Mouse (Mus musculus) limb, embryonic 13.5 days (tissue): Measurements from ENCODE around the gene Dppa3. TPM values are rescaled to one million over a fixed set of nuclear protein-coding genes. Genes with fewer than 3 reads are reported as not detected.

Experiments used
- ATAC-seq: fragments of 200-750 bp; cut with Nextera tagmentation; 2 replicates; pipeline ENCODE4 v1.8.0; 2017; ENCODE audit warnings: low read depth, moderate number of reproducible peaks, moderate TSS enrichment; ENCODE audit not compliant: low FRiP score
- H3K27ac ChIP-seq: fragments of 300-500 bp; sonication (generic); 2 replicates; pipeline ENCODE4 v1.5.1; 2015; ENCODE audit warnings: inconsistent platforms, mild to moderate bottlenecking, moderate library complexity
- H3K27me3 ChIP-seq: fragments of 300-500 bp; sonication (generic); 2 replicates; pipeline ENCODE4 v1.6.1; 2015; ENCODE audit warnings: mild to moderate bottlenecking, inconsistent platforms
- H3K36me3 ChIP-seq: fragments of 300-500 bp; sonication (generic); 2 replicates; pipeline ENCODE4 v1.6.1; 2015; ENCODE audit warnings: inconsistent platforms, mild to moderate bottlenecking, moderate library complexity
- H3K4me1 ChIP-seq: fragments of 300-500 bp; sonication (generic); 2 replicates; pipeline ENCODE4 v1.6.1; 2015; ENCODE audit warnings: inconsistent platforms
- H3K4me2 ChIP-seq: fragments of 300-500 bp; sonication (generic); replicated peaks from 2 replicates; pipeline ENCODE4 v1.6.1; 2015; ENCODE audit warnings: inconsistent platforms, mild to moderate bottlenecking, moderate library complexity
- H3K4me3 ChIP-seq: fragments of 300-500 bp; sonication (generic); 2 replicates; pipeline ENCODE4 v1.5.1; 2015; ENCODE audit warnings: moderate library complexity, mild to moderate bottlenecking, inconsistent platforms
- H3K9ac ChIP-seq: fragments of 300-500 bp; sonication (generic); 2 replicates; pipeline ENCODE4 v1.6.1; 2015; ENCODE audit warnings: mild to moderate bottlenecking, inconsistent platforms
- H3K9me3 ChIP-seq: fragments of 300-500 bp; sonication (generic); 2 replicates; pipeline ENCODE4 v1.6.1; 2016; ENCODE audit warnings: inconsistent platforms
- WGBS: fragments of 180-500 bp; shearing (Covaris S2); methylation state at CpG from one replicate; pipeline ENCODE4 v1.1.7; 2015; 5-methylcytosine and 5-hydroxymethylcytosine counted together
- polyA plus RNA-seq: library from polyadenylated mRNA; unstranded; fragments of >200 nt; fragmentation: Nextera tagmentation; extraction: Ambion mirVana; gene quantifications from 2 replicates; pipeline ENCODE4 v1.2.1, GENCODE M21; 2015

Gene Dppa3
- polyA plus RNA-seq = not detected in 2 replicates

DNA sequence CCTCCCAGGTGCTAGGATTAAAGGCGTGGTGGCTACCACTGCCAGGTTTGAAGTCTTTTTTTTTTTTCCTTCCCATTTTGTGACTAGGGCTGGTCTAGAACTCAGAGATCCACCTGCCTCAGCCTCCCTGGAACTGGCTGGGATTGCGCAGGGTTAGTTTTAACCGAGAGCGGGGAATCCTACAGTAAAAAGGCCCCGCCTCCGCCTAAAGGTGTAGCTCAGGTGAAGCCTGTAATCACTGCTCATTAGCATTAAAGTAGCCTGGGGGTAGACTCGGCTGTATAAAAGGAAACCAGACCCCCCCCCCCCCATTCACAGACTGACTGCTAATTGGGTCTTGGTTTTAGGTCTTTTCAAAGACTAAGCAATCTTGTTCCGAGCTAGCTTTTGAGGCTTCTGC, at the start of gene Dppa3:
Dppa3 (plus strand) TSS at position 301 of the 400 bp plus-strand sequence.
- Histone ChIP-seq H3K4me2 (peak within 1 kb of the TSS; percentile 42; the same call in 1 of the 2 replicates), H3K27ac (no peak within 1 kb of the TSS), H3K36me3 (no peaks in the 10 kb centered on the region), H3K4me1 (no peaks in the 10 kb centered on the region), H3K9me3 (no peaks in the 10 kb centered on the region; the same call in 1 of the 2 replicates), H3K27me3 (peaks cover 19% of the 10 kb centered on the region), H3K9ac (no peak within 1 kb of the TSS), H3K4me3 (no peak within 1 kb of the TSS)
- no peak for ATAC-seq
- WGBS = 90% methylated on average over 8 of the region's 8 CpGs

- H3K9me3 ChIP-seq = no peaks in the 10 kb centered on the region
- H3K4me1 ChIP-seq = no peaks in the 10 kb centered on the region
- H3K4me2 ChIP-seq = no peak overlapping the region
- no peak overlapping the region for H3K9ac ChIP-seq
- no peak for ATAC-seq
- no peak overlapping the region for H3K27ac ChIP-seq
- H3K36me3 ChIP-seq = no peaks in the 10 kb centered on the region
- H3K27me3 ChIP-seq = no peaks in the 10 kb centered on the region
- WGBS = 89% methylated on average over 3 of the region's 3 CpGs
- no peak overlapping the region for H3K4me3 ChIP-seq
Measured at GRCm38 (mm10) chr6:122577030-122577429, 49.2 kb upstream of the Dppa3 start.

- H3K9me3 ChIP-seq = no peaks in the 10 kb centered on the region
- H3K36me3 ChIP-seq = no peaks in the 10 kb centered on the region
- no peak for ATAC-seq
- no peaks in the 10 kb centered on the region for H3K27me3 ChIP-seq
- H3K9ac ChIP-seq = no peak overlapping the region
- no peak overlapping the region for H3K27ac ChIP-seq
- H3K4me3 ChIP-seq = no peak overlapping the region
- H3K4me2 ChIP-seq = no peak overlapping the region
- no peaks in the 10 kb centered on the region for H3K4me1 ChIP-seq
- 71% methylated on average over 1 of the region's 1 CpGs for whole genome bisulfite sequencing
Measured at GRCm38 (mm10) chr6:122579086-122579485, 47.1 kb upstream of the Dppa3 start.

DNA sequence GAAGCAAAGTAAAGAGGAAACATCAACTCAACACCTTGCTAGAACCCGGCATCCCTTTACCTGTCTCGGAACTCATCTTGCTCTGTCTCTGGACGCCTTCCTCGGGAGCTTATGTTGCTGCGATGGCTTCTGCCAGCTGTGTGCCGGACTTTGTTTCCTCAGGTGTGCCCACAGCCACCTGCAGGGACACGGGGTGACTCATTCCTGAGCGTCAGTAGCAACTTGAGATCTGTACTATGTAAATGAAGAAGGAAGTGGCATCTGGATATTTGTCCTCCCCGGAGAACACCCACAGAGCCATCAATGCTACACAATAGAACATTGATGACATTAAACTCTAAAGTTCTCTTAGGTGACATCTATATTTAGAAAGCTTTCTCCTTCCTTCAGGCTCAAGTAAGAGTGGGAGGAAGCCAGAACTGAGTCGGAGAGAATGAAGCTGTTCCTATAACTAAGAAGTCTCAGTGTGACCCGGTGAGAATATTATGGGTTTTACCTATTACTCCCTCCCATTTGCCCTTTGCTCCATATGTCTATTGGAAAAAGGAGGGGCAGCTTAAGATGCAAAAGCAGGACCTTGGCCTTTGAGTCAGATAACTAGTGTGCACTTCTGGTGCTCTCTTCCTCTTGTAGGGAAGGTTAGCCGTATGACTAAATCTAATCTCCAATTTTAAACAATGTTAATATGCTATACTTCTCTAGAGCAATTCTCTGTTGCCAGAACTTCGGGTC, 35.0 kb upstream of the Dppa3 start:
- Histone ChIP-seq H3K4me2 (no peak overlapping the region), H3K4me3 (no peak overlapping the region), H3K36me3 (no peaks in the 10 kb centered on the region), H3K4me1 (no peaks in the 10 kb centered on the region), H3K27ac (no peak overlapping the region), H3K9me3 (no peaks in the 10 kb centered on the region), H3K27me3 (no peaks in the 10 kb centered on the region), H3K9ac (no peak overlapping the region)
- WGBS = 85% methylated on average over 13 of the region's 13 CpGs
- no peak for ATAC-seq

DNA sequence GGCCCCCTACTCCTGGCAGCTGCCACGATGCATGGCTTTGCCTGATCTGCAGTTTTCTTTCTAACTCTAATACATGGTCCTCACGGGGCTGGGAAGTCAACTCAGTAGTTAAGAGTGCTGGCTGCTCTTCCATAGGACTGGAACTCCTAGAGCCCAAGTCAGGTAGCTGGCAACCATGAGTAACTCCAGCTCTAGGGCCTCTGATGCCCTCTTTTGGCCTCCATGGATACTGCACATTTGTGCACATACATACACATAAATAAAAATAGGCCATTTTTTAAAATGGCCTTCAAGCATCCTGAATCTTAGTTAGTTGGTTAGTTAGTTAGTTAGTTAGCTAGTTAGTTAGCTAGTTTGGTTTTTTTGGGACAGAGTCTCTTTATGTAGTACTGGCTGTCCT, 33.3 kb upstream of the Dppa3 start:
- H3K9ac ChIP-seq = no peak overlapping the region
- H3K4me3 ChIP-seq = no peak overlapping the region
- H3K36me3 ChIP-seq = no peaks in the 10 kb centered on the region
- H3K4me1 ChIP-seq = no peaks in the 10 kb centered on the region
- H3K9me3 ChIP-seq = no peaks in the 10 kb centered on the region
- no peaks in the 10 kb centered on the region for H3K27me3 ChIP-seq
- ATAC-seq = no peak
- WGBS = 84% methylated on average over 2 of the region's 2 CpGs
- H3K4me2 ChIP-seq = no peak overlapping the region
- no peak overlapping the region for H3K27ac ChIP-seq

GRCm38 (mm10) chr6:122595637-122596036, 30.6 kb upstream of the Dppa3 start:
- 0 out of 2 replicates have a peak overlapping the region, but pooled peaks have one; percentile 31 for H3K4me2 ChIP-seq
- H3K4me1 ChIP-seq = no peaks in the 10 kb centered on the region
- no peak overlapping the region for H3K9ac ChIP-seq
- 24% methylated on average over 7 of the region's 7 CpGs for WGBS
- no peaks in the 10 kb centered on the region for H3K27me3 ChIP-seq
- no peaks in the 10 kb centered on the region for H3K9me3 ChIP-seq
- no peak for ATAC-seq
- no peak overlapping the region for H3K27ac ChIP-seq
- no peak overlapping the region for H3K4me3 ChIP-seq
- H3K36me3 ChIP-seq = no peaks in the 10 kb centered on the region

DNA sequence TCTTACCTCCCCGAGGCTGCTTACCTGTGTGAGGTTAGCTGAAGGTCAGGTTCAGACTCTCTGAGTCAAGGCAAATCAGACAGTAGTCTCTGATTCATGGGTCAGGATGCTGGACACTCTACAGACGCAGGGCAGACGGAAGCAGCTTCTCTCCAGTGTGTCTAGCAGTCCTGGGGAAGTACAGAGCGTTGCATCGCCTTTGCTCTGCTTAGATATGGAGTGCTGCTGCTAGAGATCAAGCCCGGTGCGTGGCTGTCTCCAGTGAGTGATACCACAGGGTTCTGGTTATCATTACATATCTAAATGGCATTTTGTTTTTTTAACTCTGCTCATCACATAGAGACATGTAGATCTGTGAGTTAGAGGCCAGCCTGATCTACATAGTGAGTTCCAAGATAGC, 29.6 kb upstream of the Dppa3 start:
- no peak overlapping the region for H3K4me2 ChIP-seq
- ATAC-seq = no peak
- WGBS = 83% methylated on average over 7 of the region's 7 CpGs
- H3K27ac ChIP-seq = no peak overlapping the region
- no peaks in the 10 kb centered on the region for H3K36me3 ChIP-seq
- no peaks in the 10 kb centered on the region for H3K4me1 ChIP-seq
- no peak overlapping the region for H3K4me3 ChIP-seq
- H3K9me3 ChIP-seq = no peaks in the 10 kb centered on the region
- no peak overlapping the region for H3K9ac ChIP-seq
- H3K27me3 ChIP-seq = no peaks in the 10 kb centered on the region

DNA sequence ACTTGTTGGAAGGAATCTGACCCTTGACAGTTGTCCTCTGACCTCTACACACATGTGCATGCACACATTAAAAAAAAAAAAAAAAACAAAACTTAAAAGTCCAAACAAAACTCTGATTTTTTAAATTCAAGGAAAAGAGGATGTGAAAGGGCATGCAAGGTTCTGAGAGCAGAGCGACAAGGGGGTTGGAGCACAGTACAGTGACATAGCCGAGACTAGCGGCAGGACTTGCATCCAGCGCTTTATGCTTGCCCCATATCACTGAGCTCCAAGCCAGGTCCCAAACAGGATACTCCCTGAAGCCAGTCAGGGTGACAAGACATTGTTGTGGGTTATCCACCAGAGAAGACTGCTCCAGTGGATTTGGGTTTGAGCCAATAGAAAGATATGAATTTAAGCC, 28.2 kb upstream of the Dppa3 start:
- Histone ChIP-seq H3K4me2 (no peak overlapping the region), H3K9ac (no peak overlapping the region), H3K27ac (no peak overlapping the region), H3K4me3 (no peak overlapping the region), H3K4me1 (no peaks in the 10 kb centered on the region), H3K36me3 (no peaks in the 10 kb centered on the region), H3K27me3 (no peaks in the 10 kb centered on the region), H3K9me3 (no peaks in the 10 kb centered on the region)
- 94% methylated on average over 4 of the region's 4 CpGs for WGBS
- no peak for ATAC-seq

- H3K4me1 ChIP-seq = no peaks in the 10 kb centered on the region
- ATAC-seq = no peak
- no peak overlapping the region for H3K4me2 ChIP-seq
- H3K9me3 ChIP-seq = no peaks in the 10 kb centered on the region
- H3K27me3 ChIP-seq = no peaks in the 10 kb centered on the region
- H3K9ac ChIP-seq = no peak overlapping the region
- no peak overlapping the region for H3K4me3 ChIP-seq
- H3K36me3 ChIP-seq = no peaks in the 10 kb centered on the region
- H3K27ac ChIP-seq = no peak overlapping the region
- WGBS = 91% methylated on average over 6 of the region's 6 CpGs
Measured at GRCm38 (mm10) chr6:122598436-122598835, 27.8 kb upstream of the Dppa3 start.

- Histone ChIP-seq H3K27me3 (no peaks in the 10 kb centered on the region), H3K4me1 (no peaks in the 10 kb centered on the region), H3K9me3 (no peaks in the 10 kb centered on the region), H3K4me3 (no peak overlapping the region), H3K4me2 (no peak overlapping the region), H3K36me3 (no peaks in the 10 kb centered on the region), H3K9ac (no peak overlapping the region), H3K27ac (no peak overlapping the region)
- ATAC-seq = no peak
- 92% methylated on average over 9 of the region's 9 CpGs for WGBS
Measured at GRCm38 (mm10) chr6:122599054-122599737, 27.0 kb upstream of the Dppa3 start.

DNA sequence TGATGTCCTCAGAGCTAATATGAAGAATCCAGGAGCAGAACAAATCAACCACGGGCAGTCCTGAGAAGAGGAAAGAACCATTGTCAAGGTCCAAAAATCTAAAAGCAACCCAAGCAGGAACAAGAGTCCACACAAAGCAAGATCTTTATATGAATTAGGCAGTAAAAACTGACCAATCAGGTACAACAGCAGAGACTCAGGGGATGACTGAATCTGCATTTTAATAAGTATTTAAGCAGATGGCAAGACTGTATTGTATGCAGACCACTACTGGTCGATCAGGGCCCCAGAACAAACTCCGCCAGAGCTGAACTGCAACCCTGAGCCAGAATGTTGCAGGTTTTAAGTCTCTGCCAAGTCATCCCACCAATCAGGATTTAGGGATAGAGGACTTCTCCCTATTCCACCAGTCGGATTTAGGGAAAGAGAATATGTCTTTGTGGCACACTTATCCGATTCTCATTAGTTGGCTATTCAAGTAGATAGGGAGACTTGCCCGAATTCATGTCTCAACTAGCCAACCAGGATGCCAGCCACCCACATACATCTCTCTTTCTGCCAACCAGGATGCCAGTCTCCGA, 26.1 kb upstream of the Dppa3 start:
- H3K9me3 ChIP-seq = no peaks in the 10 kb centered on the region
- H3K27me3 ChIP-seq = no peaks in the 10 kb centered on the region
- H3K4me2 ChIP-seq = no peak overlapping the region
- no peaks in the 10 kb centered on the region for H3K4me1 ChIP-seq
- no peak overlapping the region for H3K27ac ChIP-seq
- no peaks in the 10 kb centered on the region for H3K36me3 ChIP-seq
- H3K4me3 ChIP-seq = no peak overlapping the region
- WGBS = 85% methylated on average over 7 of the region's 7 CpGs
- no peak for ATAC-seq
- no peak overlapping the region for H3K9ac ChIP-seq

GRCm38 (mm10) chr6:122601031-122601430, 25.2 kb upstream of the Dppa3 start:
- Histone ChIP-seq H3K27me3 (no peaks in the 10 kb centered on the region), H3K27ac (no peak overlapping the region), H3K4me1 (no peaks in the 10 kb centered on the region), H3K4me3 (no peak overlapping the region), H3K36me3 (no peaks in the 10 kb centered on the region), H3K4me2 (no peak overlapping the region), H3K9me3 (no peaks in the 10 kb centered on the region), H3K9ac (no peak overlapping the region)
- ATAC-seq = no peak
- 83% methylated on average over 4 of the region's 4 CpGs for WGBS
